Mouse (Mus musculus) 416B (cell line): ENCODE measurements around the gene Wdr13.
A peak's percentile ranks its signal among the peaks of the same experiment; 100 is the strongest.
"Not testable (repeated sequence)": the region's sequence is repeated elsewhere in the genome, so short reads cannot be mapped to it uniquely, and the experiment has no call there.

Source experiments
- DNase-seq: peaks from one replicate; pipeline ENCODE4 v3.0.0; 2011; ENCODE audit warnings: low read depth

The Wdr13 gene

DNA sequence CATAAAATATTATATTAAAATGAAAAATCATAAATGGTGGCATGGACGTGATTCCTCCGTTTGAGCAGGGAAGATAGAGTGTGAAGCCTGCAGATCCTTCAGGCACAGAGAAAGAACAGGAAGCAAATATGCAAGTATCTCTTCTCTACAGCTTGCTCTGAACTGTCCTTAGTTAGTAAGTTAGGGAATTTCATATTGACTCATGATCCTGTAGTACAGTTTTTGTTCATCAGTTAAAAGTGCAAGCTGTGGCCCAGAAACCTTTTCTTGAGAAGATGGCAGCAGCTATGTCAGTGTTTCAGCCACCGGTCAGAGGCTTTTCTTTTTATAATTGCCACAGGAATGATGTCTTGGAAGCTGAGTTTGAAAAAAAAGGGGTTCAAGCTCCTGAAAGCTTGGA, 27.7 kb downstream of the Wdr13 start:
- no peak for DNase-seq

DNA sequence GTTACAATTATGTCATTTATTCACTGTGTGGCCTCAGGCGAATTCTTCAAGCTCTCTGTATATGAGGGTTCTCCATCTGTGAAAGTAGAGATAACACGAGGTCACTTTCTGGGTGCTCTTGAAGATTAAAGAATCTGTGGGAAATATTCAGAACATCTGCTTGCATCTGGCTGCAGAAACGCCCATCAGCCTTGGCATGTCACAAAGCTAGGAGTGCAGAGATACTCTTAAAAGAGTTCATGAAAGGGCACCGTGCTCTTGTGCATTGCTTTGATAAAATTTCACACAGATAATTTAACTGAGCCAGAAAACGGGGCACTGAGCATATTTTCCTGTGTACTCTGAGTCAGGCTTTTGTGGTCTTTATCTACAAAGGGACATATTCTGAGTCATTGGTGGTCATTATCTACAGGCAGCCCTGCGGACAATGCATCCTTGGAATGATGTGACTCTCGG, 30.5 kb downstream of the Wdr13 start:
- peak; percentile 92 for DNase-seq

DNA sequence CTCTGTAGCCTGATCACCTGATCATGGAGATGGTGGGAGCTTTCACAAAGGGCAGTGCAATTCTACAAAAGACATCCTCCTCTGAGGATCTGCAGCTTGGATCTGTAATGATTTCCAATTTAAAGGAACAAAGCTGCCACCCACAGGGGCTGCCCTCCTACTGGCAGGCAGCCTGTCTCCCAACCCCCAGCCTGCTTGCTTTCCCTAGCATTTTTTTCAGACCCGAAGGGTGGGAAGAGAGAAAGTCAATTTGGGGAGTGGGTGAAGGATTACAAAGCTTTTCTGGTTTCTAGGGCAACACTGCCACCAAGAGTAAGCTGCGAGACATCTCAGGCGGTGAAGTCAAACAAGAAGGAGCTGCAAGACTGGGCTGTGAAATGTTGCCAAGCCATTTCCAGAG, 31.7 kb downstream of the Wdr13 start:
- DNase-seq = peak; percentile 24

DNA sequence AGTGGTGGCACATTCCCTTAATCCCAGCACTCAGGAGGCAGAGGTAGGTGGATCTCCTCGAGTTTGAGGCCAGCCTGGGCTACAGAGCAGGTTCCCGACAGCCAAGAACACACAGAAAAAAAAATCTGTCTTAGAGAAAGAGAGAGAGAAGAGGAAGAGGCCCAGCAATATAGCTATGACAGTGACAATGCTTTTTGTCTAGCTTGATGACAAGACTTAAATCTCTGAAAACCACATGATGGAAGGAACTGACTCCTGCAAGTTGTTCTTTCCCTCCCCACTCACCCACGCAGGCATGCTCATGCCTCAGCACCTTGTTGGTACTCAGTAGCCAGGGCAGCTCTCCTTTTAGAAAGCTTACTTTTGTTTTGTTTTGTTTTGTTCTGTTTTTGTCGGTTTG, 33.3 kb downstream of the Wdr13 start:
- peak; percentile 23 for DNase-seq

DNA sequence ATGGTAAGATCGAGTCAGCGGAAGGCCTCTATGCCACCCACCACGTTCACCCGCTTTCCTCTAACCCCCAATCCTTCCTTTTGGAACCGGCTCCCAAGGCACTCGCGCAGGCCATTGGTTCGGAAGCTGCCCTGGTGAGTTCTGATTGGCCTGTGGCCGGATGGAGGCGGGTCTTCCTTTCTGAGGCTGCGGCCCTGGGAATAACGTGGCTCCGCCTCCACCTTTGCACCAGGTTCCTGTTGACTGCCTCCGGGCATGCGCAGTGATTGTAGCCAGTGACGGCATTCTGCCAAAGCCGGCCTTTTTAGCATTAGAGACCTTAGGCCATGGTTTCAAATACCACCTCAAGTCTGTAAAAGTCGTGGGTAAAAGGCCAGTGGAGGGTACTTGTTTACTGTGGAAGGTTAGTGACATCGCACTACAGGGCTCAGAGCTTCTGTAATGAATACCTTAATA, 35.9 kb downstream of the Wdr13 start:
- peak; percentile 98 for DNase-seq

DNA sequence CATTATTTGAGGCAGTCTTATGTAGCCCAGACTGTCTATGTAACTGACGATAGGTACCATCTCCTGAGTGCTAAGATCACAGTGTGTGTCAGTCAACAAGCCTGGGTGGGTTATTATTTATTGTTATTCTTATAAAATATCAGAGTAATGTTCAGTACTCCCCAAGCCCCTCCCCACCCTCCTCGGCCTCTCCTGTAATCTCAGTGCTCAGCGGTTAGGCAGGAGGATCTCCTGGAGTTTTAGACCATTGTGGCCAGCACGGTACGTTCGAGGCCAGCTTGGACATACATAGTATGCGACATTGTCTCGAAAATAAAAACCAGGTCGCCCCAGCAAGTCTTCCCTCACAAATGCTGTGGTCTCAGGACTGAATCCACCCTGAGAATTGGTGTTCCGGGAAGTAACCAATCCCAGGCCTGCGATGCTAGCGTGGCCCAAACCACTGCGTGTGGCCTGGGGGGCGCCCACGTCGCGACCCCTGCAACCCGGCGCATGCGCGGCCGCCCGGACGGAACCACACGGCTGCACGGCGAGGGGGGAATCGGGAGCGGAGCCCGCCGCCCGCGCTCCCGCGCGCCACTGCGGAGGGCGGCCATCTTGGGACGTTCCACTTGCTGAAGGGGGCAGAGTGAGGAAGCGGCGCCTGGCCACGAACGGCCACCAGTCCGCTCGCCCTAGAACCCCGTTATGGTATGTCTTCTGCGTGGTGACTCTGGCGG, 36.5 kb downstream of the Wdr13 start:
- not testable (repeated sequence) for DNase-seq

DNA sequence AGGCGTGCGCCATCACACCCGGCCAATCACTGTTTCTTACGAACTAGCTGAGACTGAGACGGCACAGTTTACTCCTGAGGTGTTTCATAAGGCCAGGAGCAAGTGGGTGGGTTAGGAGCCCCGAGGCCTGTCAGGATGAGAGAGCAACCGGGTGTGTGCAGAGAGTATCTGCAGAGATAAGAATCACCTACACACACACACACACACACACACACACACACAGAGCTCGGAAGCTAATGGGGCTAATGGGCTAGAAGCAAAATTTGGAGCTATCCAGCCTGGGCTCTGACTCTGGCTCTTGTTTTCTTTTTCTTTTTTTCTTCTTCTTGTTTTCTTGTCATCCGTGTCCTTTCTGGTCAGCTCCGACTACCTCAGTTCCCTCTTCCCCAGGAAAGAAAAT, 37.1 kb downstream of the Wdr13 start:
- peak; percentile 59 for DNase-seq

DNA sequence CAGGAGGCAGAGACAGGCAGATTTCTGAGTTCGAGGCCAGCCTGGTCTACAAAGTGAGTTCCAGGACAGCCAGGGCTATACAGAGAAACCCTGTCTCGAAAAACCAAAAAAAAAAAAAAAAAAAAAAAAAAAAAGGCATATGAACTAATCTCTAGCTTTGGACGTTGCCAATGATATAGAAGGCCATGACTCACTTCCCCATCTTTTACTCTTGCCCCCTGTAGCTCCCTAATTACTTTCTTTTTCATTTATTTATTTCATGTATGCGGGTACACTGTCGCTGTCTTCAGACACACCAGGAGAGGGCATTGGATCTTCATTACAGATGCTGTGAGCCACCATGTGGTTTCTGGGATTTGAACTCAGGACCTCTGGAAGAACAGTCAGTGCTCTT, 41.7 kb downstream of the Wdr13 start:
- peak; percentile 58 for DNase-seq

DNA sequence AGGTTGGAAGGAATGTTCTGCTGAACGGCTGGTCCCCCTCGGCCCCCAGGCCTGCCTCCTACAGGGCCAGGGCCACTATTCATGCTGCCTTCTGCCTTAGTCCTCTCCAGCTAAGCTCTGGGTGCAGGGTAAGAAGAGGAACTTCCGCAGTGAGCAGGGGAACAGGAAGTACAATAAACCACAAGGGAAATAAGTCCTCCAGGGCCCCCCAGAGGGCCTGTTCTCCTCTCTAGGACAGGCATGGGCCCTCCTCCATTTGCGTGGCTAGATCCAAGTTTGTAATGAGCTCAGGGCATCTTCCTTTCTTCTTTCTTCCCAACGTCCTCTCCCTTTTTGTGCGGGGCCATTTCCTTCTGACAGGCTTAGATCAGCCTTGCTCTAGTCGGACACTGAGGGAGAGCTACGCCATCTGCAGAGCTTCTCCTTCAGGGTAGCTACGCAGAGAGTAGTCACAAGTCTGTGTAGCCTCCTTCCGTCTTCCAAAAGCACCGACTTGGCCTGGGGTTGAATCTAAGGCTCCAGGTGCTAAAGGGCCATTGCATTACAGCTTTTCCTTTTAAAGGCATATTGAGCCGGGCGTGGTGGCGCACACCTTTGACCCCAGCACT, 42.2 kb downstream of the Wdr13 start, which contains the start of gene Was:
Gene Was, minus strand, starts transcription at position 153 of the 608 bp plus-strand sequence.
- peak; percentile 82 for DNase-seq

DNA sequence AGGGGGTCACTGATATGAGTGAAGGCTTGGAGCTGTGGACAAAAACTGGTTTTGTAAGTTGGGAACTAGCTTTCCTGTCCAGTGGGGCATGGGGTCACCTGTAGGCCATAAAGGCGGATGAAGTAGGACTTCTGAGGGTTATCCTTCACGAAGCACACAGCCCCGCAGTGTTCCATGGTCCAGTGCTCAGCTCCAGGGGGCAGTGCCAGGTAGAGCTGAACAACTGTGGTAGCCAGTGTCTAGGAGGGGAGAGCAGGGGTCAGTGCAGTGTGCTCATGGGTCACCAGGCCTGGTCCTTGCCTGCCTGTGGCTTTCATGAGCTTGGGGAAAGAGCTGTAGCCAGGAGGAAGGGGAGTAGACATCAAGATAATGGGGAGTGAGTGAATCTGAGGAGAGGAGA, 42.9 kb downstream of the Wdr13 start:
- no peak for DNase-seq

DNA sequence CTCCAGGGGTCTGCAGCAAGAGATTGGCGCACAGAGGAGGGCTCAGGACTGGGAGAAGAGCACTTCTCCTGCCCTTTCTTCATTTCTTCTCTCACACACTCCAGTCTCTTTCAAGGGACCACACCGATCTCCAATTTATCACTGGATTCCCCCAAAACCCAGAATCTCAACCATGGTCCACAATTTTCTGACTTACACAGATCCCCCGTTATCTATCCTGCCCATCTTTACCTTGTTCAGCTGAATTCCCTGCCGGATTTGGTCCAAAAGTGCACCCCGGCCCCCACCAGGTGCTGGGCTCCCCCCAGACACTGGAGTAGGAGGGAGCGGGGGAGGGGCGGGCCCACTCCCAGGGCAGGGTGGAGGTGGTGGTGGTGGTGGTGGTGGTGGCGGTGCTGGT, 47.1 kb downstream of the Wdr13 start:
- DNase-seq = no peak

DNA sequence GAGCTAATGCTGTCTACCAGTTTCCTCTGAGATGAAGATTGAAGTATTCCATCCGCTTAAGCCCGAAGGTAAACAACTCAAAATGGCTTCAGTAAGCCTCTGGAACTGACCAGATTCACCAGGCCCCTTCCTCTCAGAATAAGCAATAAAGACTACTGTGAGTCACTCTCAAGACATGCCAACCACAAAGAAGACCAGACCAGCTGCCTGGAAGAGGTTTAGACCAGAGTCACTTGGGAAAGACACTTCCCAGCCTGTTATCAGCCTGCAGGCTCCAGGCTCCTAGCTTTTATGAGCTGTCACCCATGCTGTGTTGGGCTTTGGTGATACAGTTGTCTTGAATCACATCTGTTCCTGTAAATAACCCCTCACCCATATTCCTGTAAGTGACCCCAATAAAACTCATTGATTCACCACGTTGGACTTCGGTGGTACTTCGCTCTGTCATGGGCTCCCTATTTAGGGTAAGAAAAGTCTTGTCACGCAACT, 47.9 kb downstream of the Wdr13 start:
- DNase-seq = no peak

DNA sequence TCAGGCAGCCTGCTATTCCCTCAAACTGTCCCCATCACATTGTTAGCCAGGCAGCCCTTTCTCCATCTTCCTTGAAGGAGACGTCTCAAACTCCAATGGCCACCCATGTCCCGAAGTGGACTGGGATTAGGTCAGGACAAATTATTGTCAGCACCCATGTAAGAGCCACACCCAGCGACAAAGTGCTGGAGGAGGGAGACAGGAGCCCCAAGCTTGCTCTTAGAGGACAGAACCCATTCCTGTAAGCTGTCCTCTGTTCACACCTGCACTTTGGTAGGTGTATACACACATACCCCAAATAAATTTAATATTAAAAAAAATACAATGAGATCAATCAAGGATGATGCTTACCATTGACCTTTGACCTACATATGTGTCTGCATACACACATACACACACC, 57.6 kb downstream of the Wdr13 start:
- no peak for DNase-seq

DNA sequence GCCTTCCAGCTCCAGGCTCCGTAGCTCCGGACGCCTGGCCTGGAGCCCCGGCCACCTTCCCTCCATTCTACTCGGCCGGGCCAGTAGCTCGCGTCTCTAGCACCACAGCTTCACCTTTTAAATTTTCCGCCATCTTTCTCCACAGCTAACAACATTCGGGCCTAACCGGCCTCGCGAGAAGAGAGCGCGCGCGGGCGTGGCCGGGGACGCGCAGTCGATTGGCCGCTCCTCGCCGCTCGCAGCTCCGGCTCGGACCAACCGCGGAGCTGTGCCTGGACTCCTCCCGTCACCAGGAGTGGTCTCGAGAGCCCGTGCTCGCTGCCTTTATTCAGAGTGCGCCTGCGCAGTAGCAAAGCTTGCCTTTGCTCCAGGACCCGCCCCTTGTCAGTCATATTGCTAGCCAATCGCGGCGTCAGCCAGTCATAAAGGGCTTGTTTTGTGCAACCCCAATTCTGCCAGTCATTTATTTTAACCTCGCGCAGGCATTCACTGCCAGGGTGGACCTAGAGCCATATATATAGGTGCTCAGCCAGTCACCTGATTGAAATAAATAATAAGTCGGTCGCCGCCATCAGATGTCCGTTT, 58.2 kb downstream of the Wdr13 start, which contains the start of gene Suv39h1:
Gene Suv39h1, minus strand, starts transcription at position 331 of the 585 bp plus-strand sequence.
- peak; percentile 97 for DNase-seq

DNA sequence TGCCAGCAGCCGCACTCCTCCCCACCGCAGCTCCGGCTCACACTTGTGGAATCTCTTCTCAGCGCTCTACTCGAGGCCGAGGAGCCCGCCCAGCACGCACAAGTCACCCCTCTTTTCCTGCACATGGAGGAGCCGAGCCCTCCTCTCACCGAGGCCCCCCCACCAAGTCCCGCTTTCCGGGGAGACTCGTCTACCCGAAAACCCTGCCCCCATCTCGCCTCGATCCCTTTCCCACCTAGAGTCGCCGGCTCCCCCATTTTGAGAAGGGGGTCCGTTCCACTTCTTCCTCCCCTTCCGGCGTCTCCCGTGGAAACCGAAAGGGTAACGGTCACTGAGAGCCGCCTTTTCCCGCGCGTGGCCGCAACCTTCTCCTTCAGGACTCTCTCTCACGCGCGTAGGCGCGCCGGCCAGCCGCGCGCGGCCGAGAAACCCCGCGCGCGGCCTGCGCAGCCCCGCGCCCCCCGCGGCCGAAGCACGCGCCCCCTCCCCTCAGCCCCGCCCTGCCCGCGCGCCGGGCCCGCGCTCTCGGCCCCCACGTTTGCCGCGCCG, 58.7 kb downstream of the Wdr13 start:
- peak; percentile 40 for DNase-seq
